Mouse (Mus musculus): Measurements from ENCODE around the gene Gm45717. TPM values are rescaled to one million over a fixed set of nuclear protein-coding genes. Genes with fewer than 3 reads are reported as not detected.

Gm45717 gene
- polyA plus RNA-seq, 1 experiment from 2014 or later, result not detected

GRCm38 (mm10) chr7:140960026-140960425 is 4.3 kb upstream of the Gm45717 start:
- H3K27ac ChIP-seq (replicated peaks; ENCODE audit: low read depth, low read length), result no peak overlapping the region
- H3K9me3 ChIP-seq (ENCODE audit: control insufficient read depth, low read length), result no peaks in the 10 kb centered on the region
- DNase-seq (ENCODE audit: low spot score) (no peak), ATAC-seq (ENCODE audit: insufficient number of reproducible peaks, low FRiP score, low TSS enrichment, low read depth) (no peak)
- no peaks in the 10 kb centered on the region for H3K27me3 ChIP-seq (ENCODE audit: control insufficient read depth, insufficient read depth, low read length)
- peaks cover 15% of the 10 kb centered on the region; the same call in 1 of the 2 replicates for H3K4me1 ChIP-seq (ENCODE audit: control insufficient read depth, insufficient read depth, low read length)
- no peaks in the 10 kb centered on the region for H3K36me3 ChIP-seq (ENCODE audit: control insufficient read depth, insufficient read depth, low read length)
- no peak overlapping the region for H3K9ac ChIP-seq (ENCODE audit: low read length)
- H3K4me2 ChIP-seq (ENCODE audit: low read depth, severe bottlenecking), result no peak overlapping the region
- H3K4me3 ChIP-seq (ENCODE audit: low read depth, low read length), result no peak overlapping the region
- 88% methylated on average over 5 of the region's 5 CpGs for WGBS

GRCm38 (mm10) chr7:140959181-140959901 is 3.6 kb upstream of the Gm45717 start:
- no peak overlapping the region for H3K4me3 ChIP-seq (ENCODE audit: low read depth, low read length)

GRCm38 (mm10) chr7:140956556-140956869 is 776 bp upstream of the Gm45717 start:
- WGBS, result 30% methylated on average over 6 of the region's 6 CpGs
- Histone ChIP-seq H3K36me3 (ENCODE audit: control insufficient read depth, insufficient read depth, low read length) (peaks cover 4% of the 10 kb centered on the region), H3K4me3 (ENCODE audit: low read depth, low read length) (peak overlapping the region; percentile 52; the same call in 1 of the 2 replicates), H3K27me3 (ENCODE audit: control insufficient read depth, insufficient read depth, low read length) (no peaks in the 10 kb centered on the region), H3K9ac (ENCODE audit: low read length) (peak overlapping the region; percentile 5; the same call in 1 of the 2 replicates), H3K4me2 (ENCODE audit: low read depth, severe bottlenecking) (peak overlapping the region; percentile 90; the same call in 1 of the 2 replicates), H3K9me3 (ENCODE audit: control insufficient read depth, low read length) (no peaks in the 10 kb centered on the region), H3K27ac (replicated peaks; ENCODE audit: low read depth, low read length) (peak overlapping the region; percentile 85), H3K4me1 (ENCODE audit: control insufficient read depth, insufficient read depth, low read length) (peaks cover 33% of the 10 kb centered on the region)
- DNase-seq (ENCODE audit: low spot score), result no peak
- ATAC-seq (ENCODE audit: insufficient number of reproducible peaks, low FRiP score, low TSS enrichment, low read depth), result no peak; the same call in none of the 2 replicates

More at GRCm38 (mm10) chr7:140959181-140959901, 3.6 kb upstream of the Gm45717 start:
- H3K36me3 ChIP-seq (ENCODE audit: control insufficient read depth, insufficient read depth, low read length), result no peaks in the 10 kb centered on the region
- H3K27me3 ChIP-seq (ENCODE audit: control insufficient read depth, insufficient read depth, low read length), result no peaks in the 10 kb centered on the region
- WGBS, result 7% methylated on average over 9 of the region's 9 CpGs
- peaks cover 17% of the 10 kb centered on the region for H3K4me1 ChIP-seq (ENCODE audit: control insufficient read depth, insufficient read depth, low read length)
- H3K27ac ChIP-seq (replicated peaks; ENCODE audit: low read depth, low read length), result no peak overlapping the region
- ATAC-seq (ENCODE audit: insufficient number of reproducible peaks, low FRiP score, low TSS enrichment, low read depth) (no peak), DNase-seq (ENCODE audit: low spot score) (peak; percentile 75)
- H3K4me2 ChIP-seq (ENCODE audit: low read depth, severe bottlenecking), result no peak overlapping the region
- H3K9ac ChIP-seq (ENCODE audit: low read length), result no peak overlapping the region
- no peaks in the 10 kb centered on the region for H3K9me3 ChIP-seq (ENCODE audit: control insufficient read depth, low read length)

- 3% methylated on average over 17 of the region's 17 CpGs for WGBS
- Histone ChIP-seq H3K9me3 (ENCODE audit: control insufficient read depth, low read length) (no peaks in the 10 kb centered on the region), H3K4me3 (ENCODE audit: low read depth, low read length) (peak overlapping the region; percentile 52), H3K9ac (ENCODE audit: low read length) (peak overlapping the region; percentile 70), H3K36me3 (ENCODE audit: control insufficient read depth, insufficient read depth, low read length) (peaks cover 4% of the 10 kb centered on the region), H3K4me1 (ENCODE audit: control insufficient read depth, insufficient read depth, low read length) (peaks cover 45% of the 10 kb centered on the region), H3K27ac (replicated peaks; ENCODE audit: low read depth, low read length) (peak overlapping the region; percentile 85), H3K27me3 (ENCODE audit: control insufficient read depth, insufficient read depth, low read length) (no peaks in the 10 kb centered on the region), H3K4me2 (ENCODE audit: low read depth, severe bottlenecking) (peak overlapping the region; percentile 90)
- peak; percentile 56 for DNase-seq (ENCODE audit: low spot score)
- peak; percentile 37 for ATAC-seq (ENCODE audit: insufficient number of reproducible peaks, low FRiP score, low TSS enrichment, low read depth)
Measured at GRCm38 (mm10) chr7:140955342-140955741, 395 bp downstream of the Gm45717 start.

GRCm38 (mm10) chr7:140954733-140955071 is 1.0 kb downstream of the Gm45717 start:
- WGBS, result 6% methylated on average over 9 of the region's 9 CpGs
- Histone ChIP-seq H3K27me3 (ENCODE audit: control insufficient read depth, insufficient read depth, low read length) (no peaks in the 10 kb centered on the region), H3K9me3 (ENCODE audit: control insufficient read depth, low read length) (no peaks in the 10 kb centered on the region), H3K4me2 (ENCODE audit: low read depth, severe bottlenecking) (peak overlapping the region; percentile 90), H3K9ac (ENCODE audit: low read length) (peak overlapping the region; percentile 70), H3K27ac (replicated peaks; ENCODE audit: low read depth, low read length) (no peak overlapping the region), H3K4me1 (ENCODE audit: control insufficient read depth, insufficient read depth, low read length) (peaks cover 49% of the 10 kb centered on the region), H3K36me3 (ENCODE audit: control insufficient read depth, insufficient read depth, low read length) (peaks cover 4% of the 10 kb centered on the region), H3K4me3 (ENCODE audit: low read depth, low read length) (peak overlapping the region; percentile 52)
- ATAC-seq (ENCODE audit: insufficient number of reproducible peaks, low FRiP score, low TSS enrichment, low read depth) (no peak), DNase-seq (ENCODE audit: low spot score) (no peak)

- DNase-seq (ENCODE audit: low spot score) (no peak), ATAC-seq (ENCODE audit: insufficient number of reproducible peaks, low FRiP score, low TSS enrichment, low read depth) (no peak)
- no peak overlapping the region for H3K27ac ChIP-seq (replicated peaks; ENCODE audit: low read depth, low read length)
- peak overlapping the region; percentile 90 for H3K4me2 ChIP-seq (ENCODE audit: low read depth, severe bottlenecking)
- peaks cover 4% of the 10 kb centered on the region for H3K36me3 ChIP-seq (ENCODE audit: control insufficient read depth, insufficient read depth, low read length)
- peak overlapping the region; percentile 52 for H3K4me3 ChIP-seq (ENCODE audit: low read depth, low read length)
- H3K27me3 ChIP-seq (ENCODE audit: control insufficient read depth, insufficient read depth, low read length), result no peaks in the 10 kb centered on the region
- H3K4me1 ChIP-seq (ENCODE audit: control insufficient read depth, insufficient read depth, low read length), result peaks cover 45% of the 10 kb centered on the region
- H3K9me3 ChIP-seq (ENCODE audit: control insufficient read depth, low read length), result no peaks in the 10 kb centered on the region
- WGBS, result 63% methylated on average over 15 of the region's 15 CpGs
- H3K9ac ChIP-seq (ENCODE audit: low read length), result peak overlapping the region; percentile 70
Measured at GRCm38 (mm10) chr7:140953800-140954732, 1.7 kb downstream of the Gm45717 start.

- WGBS, result 81% methylated on average over 11 of the region's 11 CpGs
- DNase-seq (ENCODE audit: low spot score) (no peak), ATAC-seq (ENCODE audit: insufficient number of reproducible peaks, low FRiP score, low TSS enrichment, low read depth) (no peak)
- Histone ChIP-seq H3K27me3 (ENCODE audit: control insufficient read depth, insufficient read depth, low read length) (no peaks in the 10 kb centered on the region), H3K9me3 (ENCODE audit: control insufficient read depth, low read length) (no peaks in the 10 kb centered on the region), H3K9ac (ENCODE audit: low read length) (no peak overlapping the region), H3K4me3 (ENCODE audit: low read depth, low read length) (no peak overlapping the region), H3K27ac (replicated peaks; ENCODE audit: low read depth, low read length) (no peak overlapping the region), H3K4me2 (ENCODE audit: low read depth, severe bottlenecking) (no peak overlapping the region), H3K4me1 (ENCODE audit: control insufficient read depth, insufficient read depth, low read length) (peaks cover 45% of the 10 kb centered on the region), H3K36me3 (ENCODE audit: control insufficient read depth, insufficient read depth, low read length) (peaks cover 7% of the 10 kb centered on the region)
Measured at GRCm38 (mm10) chr7:140953133-140953532, 2.6 kb downstream of the Gm45717 start.

GRCm38 (mm10) chr7:140952441-140952840 is 3.3 kb downstream of the Gm45717 start:
- H3K4me3 ChIP-seq (ENCODE audit: low read depth, low read length), result no peak overlapping the region
- no peak for ATAC-seq (ENCODE audit: insufficient number of reproducible peaks, low FRiP score, low TSS enrichment, low read depth)
- H3K27me3 ChIP-seq (ENCODE audit: control insufficient read depth, insufficient read depth, low read length), result no peaks in the 10 kb centered on the region
- peaks cover 45% of the 10 kb centered on the region for H3K4me1 ChIP-seq (ENCODE audit: control insufficient read depth, insufficient read depth, low read length)
- H3K36me3 ChIP-seq (ENCODE audit: control insufficient read depth, insufficient read depth, low read length), result peaks cover 13% of the 10 kb centered on the region
- no peak overlapping the region for H3K9ac ChIP-seq (ENCODE audit: low read length)
- H3K27ac ChIP-seq (replicated peaks; ENCODE audit: low read depth, low read length), result no peak overlapping the region
- WGBS, result 77% methylated on average over 7 of the region's 7 CpGs
- no peak overlapping the region for H3K4me2 ChIP-seq (ENCODE audit: low read depth, severe bottlenecking)
- H3K9me3 ChIP-seq (ENCODE audit: control insufficient read depth, low read length), result no peaks in the 10 kb centered on the region
- DNase-seq (ENCODE audit: low spot score), result no peak

Data from limb, embryonic 11.5 days (tissue).